Mouse (Mus musculus) layer of hippocampus, adult 11-12 months (tissue): Measurements from ENCODE around the gene Mcm5.

Source experiments
- DNase-seq: peaks from one replicate; pipeline ENCODE4 v3.0.0; 2022; ENCODE audit warnings: low spot score

Gene Mcm5

DNA sequence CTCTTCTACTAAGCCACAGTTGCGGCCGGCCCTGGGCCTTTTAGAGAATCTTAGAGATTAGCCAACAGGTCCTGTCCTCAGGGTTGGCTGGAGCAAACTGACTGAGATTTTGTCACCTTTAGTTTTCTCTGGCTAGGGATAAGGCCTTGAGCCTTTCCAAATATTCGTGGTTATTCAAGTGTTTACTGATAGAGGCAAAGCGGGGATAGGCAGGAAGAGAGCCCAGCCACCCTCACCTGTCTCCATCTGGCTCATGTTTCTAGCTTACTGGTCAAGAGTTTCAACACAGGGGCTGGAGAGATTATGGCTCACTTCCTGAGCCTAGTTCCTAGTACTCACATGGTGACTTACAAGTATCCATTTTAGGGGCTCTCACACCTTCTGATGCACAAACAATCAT is 6.4 kb upstream of the Mcm5 start:
- no peak for DNase-seq

- no peak for DNase-seq
These were observed 5.9 kb upstream of the Mcm5 start for GRCm38 (mm10) chr8:75103376-75103878.

DNA sequence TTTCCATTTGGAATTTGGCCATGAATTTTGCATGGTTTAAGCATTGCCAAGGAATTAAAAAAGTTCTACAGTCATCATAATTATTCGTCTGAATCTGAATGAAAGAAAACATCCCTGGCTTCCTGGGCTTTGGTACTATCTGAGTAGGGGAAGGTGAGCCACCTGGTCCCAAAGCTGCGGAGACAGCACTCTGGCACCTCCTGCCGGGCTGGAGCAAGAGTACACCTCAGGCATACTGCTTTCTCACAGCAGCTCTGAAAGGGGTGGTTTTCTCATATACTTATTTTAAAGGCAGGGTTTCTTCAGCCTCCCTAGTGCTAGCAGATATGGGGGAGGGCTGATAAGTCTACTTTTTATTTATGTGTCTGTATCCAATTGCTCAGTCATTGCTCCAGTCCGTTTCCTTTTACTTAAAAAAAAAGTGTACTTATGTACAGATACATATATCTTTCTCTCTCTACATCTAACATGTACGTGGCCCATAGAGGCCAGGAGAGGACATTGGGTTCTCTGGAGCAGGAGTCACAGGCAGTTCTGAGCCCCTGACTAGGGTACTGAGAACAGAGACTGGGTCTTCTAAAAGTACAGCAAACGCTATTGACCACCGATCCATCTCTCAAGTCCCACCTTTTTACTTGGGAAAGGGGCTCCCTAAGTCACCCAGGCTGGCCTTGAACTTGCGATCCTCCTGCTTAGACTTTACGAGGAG is 688 bp upstream of the Mcm5 start:
- DNase-seq = peak; percentile 73

- DNase-seq = no peak
These were observed 724 bp downstream of the Mcm5 start for GRCm38 (mm10) chr8:75110093-75110492.

GRCm38 (mm10) chr8:75118505-75118904 is 9.1 kb downstream of the Mcm5 start:
- DNase-seq = no peak

- DNase-seq = no peak
These were observed 9.9 kb downstream of the Mcm5 start for GRCm38 (mm10) chr8:75119287-75119686.

GRCm38 (mm10) chr8:75119747-75120146 is 10.4 kb downstream of the Mcm5 start:
- no peak for DNase-seq

DNA sequence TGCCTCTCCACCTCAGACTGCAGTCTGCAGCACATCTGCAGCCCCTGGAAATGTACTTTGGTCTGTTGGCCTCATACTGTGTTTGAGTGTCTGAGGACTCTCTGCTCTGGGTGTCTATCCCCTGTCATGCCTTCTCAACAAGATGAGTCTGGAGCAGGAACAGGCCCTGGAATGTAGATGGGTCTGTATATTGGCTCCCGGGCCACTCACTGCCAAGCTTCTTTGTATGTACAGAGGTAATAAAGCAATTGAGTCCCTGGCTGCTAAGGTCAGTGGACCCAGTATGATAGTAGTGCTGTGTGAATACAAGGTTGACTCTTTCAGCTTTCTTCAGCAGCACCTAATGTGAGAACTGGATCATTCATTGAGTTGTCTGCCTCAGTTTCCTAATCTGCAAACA is 18.0 kb downstream of the Mcm5 start:
- no peak for DNase-seq

- DNase-seq = peak; percentile 56
These were observed 23.1 kb downstream of the Mcm5 start for GRCm38 (mm10) chr8:75132485-75132884.

- DNase-seq = no peak
These were observed 24.0 kb downstream of the Mcm5 start for GRCm38 (mm10) chr8:75133399-75133798.

DNA sequence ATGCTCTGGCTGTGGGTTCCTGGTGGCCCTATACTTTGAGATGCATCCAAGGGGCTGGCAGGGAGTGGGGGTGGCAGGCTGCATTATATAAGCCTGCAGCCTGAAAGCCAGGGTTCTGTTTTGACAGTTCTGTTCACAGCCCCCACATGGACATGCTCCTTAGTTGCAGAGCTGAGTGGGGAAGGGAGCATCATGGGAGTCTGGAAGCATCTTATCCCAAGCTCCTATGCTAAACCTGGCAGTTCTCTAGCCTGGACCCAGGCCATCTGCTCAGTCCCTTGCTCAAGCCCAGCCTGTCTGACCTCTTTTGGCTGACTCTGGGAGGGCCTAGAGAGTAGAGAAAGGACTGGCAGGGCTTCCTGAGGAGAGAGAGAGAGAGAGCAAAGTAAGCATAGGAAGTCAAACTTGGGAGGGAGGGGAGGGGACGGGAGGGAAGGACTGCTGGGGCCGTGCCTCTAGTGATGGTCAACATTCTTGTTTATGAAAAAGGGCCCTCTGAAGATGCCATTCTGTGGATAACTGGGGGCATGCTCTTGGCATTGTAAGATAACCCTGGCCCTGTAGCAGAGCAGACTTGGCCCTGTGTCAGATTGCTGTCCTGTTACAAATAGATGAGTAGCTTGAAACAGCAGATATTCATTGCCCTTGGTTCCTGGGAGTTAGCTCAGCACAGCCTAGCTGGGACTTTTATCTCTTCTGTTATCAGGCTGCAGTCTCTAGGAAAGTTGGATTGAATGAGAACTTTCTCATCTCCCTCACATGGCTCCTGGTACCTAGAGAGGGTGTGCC is 25.4 kb downstream of the Mcm5 start:
- peak; percentile 19 for DNase-seq

DNA sequence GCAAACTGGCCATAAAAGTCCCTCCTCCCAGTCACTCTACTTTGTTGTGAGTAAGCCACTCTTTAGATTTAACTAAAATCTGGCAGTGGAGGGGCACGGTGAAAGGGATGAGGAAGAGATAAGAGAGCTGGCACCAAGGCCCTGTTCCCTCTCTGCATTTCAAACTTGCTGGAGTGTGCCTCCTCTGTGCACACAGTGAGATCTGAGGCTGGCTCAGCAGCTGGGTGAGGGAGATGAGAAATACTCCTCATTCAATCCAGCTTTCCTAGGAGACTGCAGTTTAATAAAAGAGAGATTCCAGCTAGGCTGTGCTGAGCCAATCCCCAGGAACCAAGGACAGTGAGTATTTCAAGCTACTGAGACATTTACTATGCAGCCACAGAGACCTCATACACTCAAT is 26.4 kb downstream of the Mcm5 start:
- no peak for DNase-seq

DNA sequence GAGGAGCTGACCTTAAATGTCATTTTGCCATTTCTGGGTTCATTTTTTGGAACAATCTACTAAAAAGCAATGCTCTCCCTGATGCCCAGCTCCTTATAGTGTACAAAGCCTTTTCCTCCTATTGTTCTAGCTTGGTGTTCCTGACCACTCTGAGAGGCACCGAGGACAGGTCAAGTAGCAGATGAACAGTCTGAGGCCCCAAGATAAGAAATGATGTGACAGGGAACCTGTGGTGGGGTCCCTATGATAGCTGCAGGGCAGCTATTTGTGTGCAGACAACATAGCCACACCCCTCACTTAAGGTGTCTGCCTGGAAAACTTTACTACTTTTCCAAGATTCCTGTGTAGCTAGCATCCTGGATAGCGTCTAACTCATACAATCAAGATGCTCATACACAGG is 26.9 kb downstream of the Mcm5 start:
- DNase-seq = no peak

- DNase-seq = peak; percentile 32
These were observed 28.2 kb downstream of the Mcm5 start for GRCm38 (mm10) chr8:75137536-75137935.

- DNase-seq = no peak
These were observed 41.7 kb downstream of the Mcm5 start for GRCm38 (mm10) chr8:75150911-75151610.

GRCm38 (mm10) chr8:75151743-75152142 is 42.4 kb downstream of the Mcm5 start:
- DNase-seq = no peak

DNA sequence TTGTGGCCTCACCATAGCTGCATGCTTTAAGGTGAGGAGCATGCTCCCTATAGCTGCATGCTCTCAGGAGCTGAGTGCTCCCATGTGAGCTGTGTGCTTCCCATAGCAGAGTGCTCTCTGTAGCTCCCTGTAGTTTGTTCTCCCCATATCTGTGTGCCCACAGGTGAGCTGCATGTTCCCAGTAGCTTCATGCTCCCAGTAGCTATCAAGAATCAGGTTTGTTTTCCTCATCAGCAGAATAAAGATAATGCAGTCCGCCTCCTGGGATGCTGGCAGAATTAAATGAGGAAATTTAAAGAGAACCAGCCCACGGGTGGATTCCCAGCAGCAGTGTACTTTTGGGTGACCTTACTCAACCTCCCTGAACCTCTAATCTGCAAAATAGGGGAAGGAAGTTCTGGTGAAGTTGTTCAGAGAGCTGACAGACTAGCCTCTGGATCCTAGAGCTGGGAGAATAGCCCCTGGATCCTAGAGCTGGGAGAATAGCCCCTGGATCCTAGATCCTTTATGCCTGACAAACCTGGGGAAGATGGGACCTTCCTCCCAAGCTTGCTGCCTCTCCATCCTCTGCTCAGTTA is 43.2 kb downstream of the Mcm5 start:
- DNase-seq = no peak

DNA sequence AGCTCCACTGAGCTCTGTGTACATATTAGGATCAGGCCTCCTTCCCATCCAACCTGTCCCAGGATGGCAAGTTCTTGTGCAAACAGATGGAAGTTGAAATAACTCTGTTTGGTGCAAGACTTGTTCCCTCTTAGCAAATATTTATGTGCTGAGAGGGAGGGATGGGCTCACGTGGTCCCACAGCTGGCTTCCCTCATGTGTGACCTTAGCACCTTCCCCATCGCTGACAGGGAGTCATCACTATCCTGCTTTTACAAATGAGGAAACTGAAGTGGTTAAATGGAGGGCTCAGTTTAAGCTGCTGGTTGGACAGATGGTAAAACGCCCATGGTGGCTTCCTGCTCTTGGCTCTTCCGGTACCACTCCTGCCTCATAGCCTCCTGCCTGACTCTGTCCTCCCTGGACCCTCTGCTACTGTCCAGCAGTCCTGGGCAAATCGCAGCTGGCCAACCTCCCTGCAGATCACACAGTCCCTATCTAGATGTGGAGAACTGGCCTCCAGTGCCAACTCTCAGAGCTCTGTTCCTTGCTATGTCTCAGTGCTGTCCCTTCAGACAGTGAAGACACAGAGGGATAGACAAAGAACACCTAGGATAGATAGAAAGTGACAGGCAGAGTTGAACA is 45.6 kb downstream of the Mcm5 start:
- no peak for DNase-seq

GRCm38 (mm10) chr8:75155740-75156322 is 46.5 kb downstream of the Mcm5 start:
- no peak for DNase-seq

DNA sequence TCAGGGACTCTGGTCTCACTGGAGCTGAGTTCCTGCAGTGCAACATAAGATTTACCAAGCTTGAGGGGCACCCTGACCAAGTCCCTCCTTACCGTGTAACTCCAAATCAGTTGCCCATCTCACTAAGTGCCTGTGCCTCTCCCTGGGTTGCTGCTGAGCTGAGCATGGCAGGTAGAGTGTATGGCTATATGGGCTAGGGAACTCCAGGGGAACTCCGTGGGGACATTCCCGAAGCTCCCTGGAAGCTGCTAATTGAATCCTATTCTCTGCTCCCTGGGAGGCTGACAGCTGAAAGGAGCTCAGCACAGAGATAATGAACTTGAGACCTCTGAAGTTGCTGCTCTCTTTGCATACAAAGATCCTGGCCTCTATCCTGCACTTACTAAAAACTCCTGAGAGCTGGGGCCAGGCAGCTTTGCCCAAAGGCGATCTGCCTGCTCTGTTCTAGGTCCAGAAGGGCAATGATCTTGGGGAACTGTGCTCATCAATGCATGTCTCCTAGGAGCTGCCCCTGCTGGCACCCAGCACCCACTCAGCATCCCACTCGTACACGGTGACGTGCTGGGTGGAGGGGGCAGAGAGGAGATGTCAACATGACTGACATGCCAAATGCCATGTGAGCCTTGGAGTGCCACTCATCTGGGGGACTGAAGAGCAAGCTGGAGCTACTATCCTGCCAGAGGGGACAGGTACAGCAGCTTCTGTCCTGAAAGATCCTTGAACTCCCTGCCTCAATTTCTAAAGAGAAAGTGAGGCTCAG is 48.3 kb downstream of the Mcm5 start:
- DNase-seq = no peak

DNA sequence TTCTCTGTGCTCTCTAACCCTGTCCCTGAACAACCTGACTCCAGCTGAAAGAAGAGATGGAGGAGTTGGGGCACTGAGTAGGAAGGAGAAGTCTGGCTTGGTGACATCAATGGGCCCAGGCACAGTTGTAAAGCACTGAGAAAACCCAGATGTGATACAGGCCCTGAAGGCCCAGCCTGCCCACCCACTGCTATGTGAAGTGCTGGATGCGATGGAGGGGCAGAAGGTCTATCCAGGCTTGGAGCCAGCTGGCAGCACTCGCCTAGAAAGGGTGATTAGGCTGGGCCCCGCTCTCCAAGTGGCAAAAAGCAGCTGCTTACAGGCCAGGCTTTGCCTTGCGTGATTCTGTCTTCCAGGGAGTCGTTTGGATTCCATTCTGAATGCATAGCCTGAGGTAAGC is 60.0 kb downstream of the Mcm5 start:
- no peak for DNase-seq
